Mouse (Mus musculus): ENCODE results near the gene Fuca1. TPM values are rescaled to one million over a fixed set of nuclear protein-coding genes. Genes with fewer than 3 reads are reported as not detected.
A peak's percentile ranks its signal among the peaks of the same experiment; 100 is the strongest.

The Fuca1 gene
- polyA plus RNA-seq, 1 experiment from 2014 or later = 98.7 TPM

DNA sequence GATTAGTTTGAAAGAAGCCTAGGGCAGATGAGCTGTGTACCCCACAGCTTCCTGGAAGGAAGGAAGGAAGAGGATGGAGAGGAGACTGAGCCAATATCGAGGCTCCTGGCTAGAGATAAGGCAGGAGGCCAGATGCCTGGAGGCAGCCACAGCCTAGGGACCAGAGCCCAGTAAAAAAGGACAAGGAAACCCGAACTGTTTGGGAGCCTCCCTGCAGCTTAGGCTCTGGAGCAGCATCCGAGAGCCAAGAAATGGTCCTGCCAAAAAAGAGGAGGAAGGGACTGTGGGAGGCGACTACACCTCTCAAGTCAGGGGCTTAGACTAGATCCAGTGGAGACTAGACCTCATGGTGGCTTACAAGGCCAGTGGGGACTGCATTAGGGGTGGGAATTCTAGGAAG lies 22.9 kb downstream of the Fuca1 start:
- DNase-seq (ENCODE audit: low spot score) (no peak), ATAC-seq (replicated peaks; ENCODE audit: low FRiP score, low read depth) (no peak)
- H3K4me2 ChIP-seq (ENCODE audit: low read length) = no peak overlapping the region
- no peaks in the 10 kb centered on the region for H3K27me3 ChIP-seq (ENCODE audit: insufficient read depth, low read length)
- H3K4me1 ChIP-seq (replicated peaks; ENCODE audit: insufficient read depth, low read length) = peaks cover 12% of the 10 kb centered on the region; the same call in 1 of the 2 replicates
- no peak overlapping the region for H3K9ac ChIP-seq (ENCODE audit: low read depth, low read length)
- H3K36me3 ChIP-seq (ENCODE audit: insufficient read depth, low read length) = 0 out of 2 replicates have a peak, but pooled peaks cover 9% of the 10 kb centered on the region
- no peaks in the 10 kb centered on the region for H3K9me3 ChIP-seq (replicated peaks; ENCODE audit: low read length)
- TF ChIP-seq CTCF (IDR thresholded peaks at IDR 0.05; ENCODE audit: low read depth) = no peak
- WGBS = 51% methylated on average over 4 of the region's 4 CpGs
- no peak overlapping the region for H3K4me3 ChIP-seq (replicated peaks; ENCODE audit: low read depth, low read length)
- no peak overlapping the region for H3K27ac ChIP-seq

- Histone ChIP-seq H3K4me2 (ENCODE audit: low read length) (peak overlapping the region; percentile 86), H3K9me3 (replicated peaks; ENCODE audit: low read length) (no peaks in the 10 kb centered on the region), H3K27ac (peak overlapping the region; percentile 77), H3K4me3 (replicated peaks; ENCODE audit: low read depth, low read length) (peak overlapping the region; percentile 79), H3K4me1 (replicated peaks; ENCODE audit: insufficient read depth, low read length) (peaks cover 12% of the 10 kb centered on the region; the same call in 1 of the 2 replicates), H3K36me3 (ENCODE audit: insufficient read depth, low read length) (0 out of 2 replicates have a peak, but pooled peaks cover under 1% of the 10 kb centered on the region), H3K27me3 (ENCODE audit: insufficient read depth, low read length) (no peaks in the 10 kb centered on the region), H3K9ac (ENCODE audit: low read depth, low read length) (peak overlapping the region; percentile 79; the same call in 1 of the 2 replicates)
- ATAC-seq (replicated peaks; ENCODE audit: low FRiP score, low read depth) (0 out of 2 replicates have a peak, but pooled peaks have one; percentile 5), DNase-seq (ENCODE audit: low spot score) (no peak)
- WGBS = 77% methylated on average over 10 of the region's 10 CpGs
- TF ChIP-seq CTCF (IDR thresholded peaks at IDR 0.05; ENCODE audit: low read depth) = no peak
Observed at GRCm38 (mm10) chr4:135945706-135946105, 25.2 kb downstream of the Fuca1 start.

DNA sequence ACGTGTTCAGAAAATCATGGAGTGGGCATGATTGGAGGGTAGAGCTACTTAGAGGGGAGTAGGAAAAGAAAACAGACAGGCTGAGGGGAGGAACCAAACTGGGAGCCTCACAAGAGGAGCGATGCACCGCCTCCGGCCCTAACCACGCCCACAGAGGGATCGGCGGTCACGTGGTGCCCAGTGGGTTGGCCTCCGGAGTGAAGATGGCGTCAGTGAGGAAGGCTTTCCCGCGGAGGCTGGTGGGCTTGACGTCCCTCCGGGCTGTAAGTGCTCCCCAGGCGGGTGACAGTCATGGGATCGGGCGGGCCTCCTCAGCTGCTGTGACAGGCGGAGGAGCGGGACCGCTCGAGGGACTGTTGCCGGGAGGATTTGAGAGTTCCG lies 25.7 kb downstream of the Fuca1 start, which contains the start of gene Hmgcl:
Hmgcl (plus strand) TSS at position 171 of the 381 bp plus-strand sequence.
- TF ChIP-seq CTCF (IDR thresholded peaks at IDR 0.05; ENCODE audit: low read depth) = no peak
- under 1% methylated on average over 23 of the region's 23 CpGs for WGBS
- Histone ChIP-seq H3K27ac (peak within 1 kb of the TSS; percentile 77), H3K27me3 (ENCODE audit: insufficient read depth, low read length) (no peaks in the 10 kb centered on the region), H3K4me1 (replicated peaks; ENCODE audit: insufficient read depth, low read length) (peaks cover 12% of the 10 kb centered on the region; the same call in 1 of the 2 replicates), H3K36me3 (ENCODE audit: insufficient read depth, low read length) (0 out of 2 replicates have a peak, but pooled peaks cover 3% of the 10 kb centered on the region), H3K9ac (ENCODE audit: low read depth, low read length) (peak within 1 kb of the TSS; percentile 79), H3K4me2 (ENCODE audit: low read length) (peak within 1 kb of the TSS; percentile 86), H3K4me3 (replicated peaks; ENCODE audit: low read depth, low read length) (peak within 1 kb of the TSS; percentile 79), H3K9me3 (replicated peaks; ENCODE audit: low read length) (no peaks in the 10 kb centered on the region)
- DNase-seq (ENCODE audit: low spot score) = peak; percentile 97
- peak; percentile 89 for ATAC-seq (replicated peaks; ENCODE audit: low FRiP score, low read depth)

DNA sequence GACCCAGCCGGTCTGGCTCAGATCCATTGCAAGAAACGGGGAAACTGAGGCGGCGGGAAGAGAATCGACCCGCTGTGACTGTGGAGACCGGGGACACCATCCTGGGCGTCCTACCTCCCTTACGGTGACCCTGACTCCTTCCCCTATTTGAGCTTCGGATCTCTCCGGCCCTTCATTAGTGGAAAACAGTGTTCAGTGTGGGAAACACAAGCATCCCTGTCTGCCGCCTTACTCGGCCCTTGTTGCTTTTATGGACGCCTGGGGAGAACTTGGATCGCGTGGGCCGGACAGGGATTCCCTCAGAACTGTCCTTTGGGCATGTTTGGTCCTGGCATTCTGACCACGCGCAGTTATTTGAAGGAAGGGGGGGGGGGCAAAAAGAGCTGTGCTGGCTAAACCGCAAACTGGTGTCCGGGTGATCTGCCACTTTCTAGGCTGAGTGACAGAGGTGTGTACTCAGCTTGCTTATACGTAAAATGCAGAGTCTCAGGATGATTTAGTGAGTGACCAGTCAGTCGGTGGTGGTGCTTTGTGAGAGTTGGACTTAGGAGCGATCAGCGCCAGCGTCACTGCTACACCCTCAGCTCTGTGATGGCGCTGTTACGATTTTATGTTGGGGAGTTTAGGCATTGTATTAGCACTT lies 26.2 kb downstream of the Fuca1 start:
- peak overlapping the region; percentile 79 for H3K9ac ChIP-seq (ENCODE audit: low read depth, low read length)
- H3K27me3 ChIP-seq (ENCODE audit: insufficient read depth, low read length) = no peaks in the 10 kb centered on the region
- no peaks in the 10 kb centered on the region for H3K9me3 ChIP-seq (replicated peaks; ENCODE audit: low read length)
- peak overlapping the region; percentile 79 for H3K4me3 ChIP-seq (replicated peaks; ENCODE audit: low read depth, low read length)
- H3K36me3 ChIP-seq (ENCODE audit: insufficient read depth, low read length) = 0 out of 2 replicates have a peak, but pooled peaks cover 3% of the 10 kb centered on the region
- H3K4me2 ChIP-seq (ENCODE audit: low read length) = peak overlapping the region; percentile 86
- peaks cover 12% of the 10 kb centered on the region; the same call in 1 of the 2 replicates for H3K4me1 ChIP-seq (replicated peaks; ENCODE audit: insufficient read depth, low read length)
- peak overlapping the region; percentile 77 for H3K27ac ChIP-seq
- no peak for TF ChIP-seq CTCF (IDR thresholded peaks at IDR 0.05; ENCODE audit: low read depth)
- peak; percentile 14 for ATAC-seq (replicated peaks; ENCODE audit: low FRiP score, low read depth)
- DNase-seq (ENCODE audit: low spot score) = peak; percentile 44
- under 1% methylated on average over 28 of the region's 28 CpGs for WGBS

DNA sequence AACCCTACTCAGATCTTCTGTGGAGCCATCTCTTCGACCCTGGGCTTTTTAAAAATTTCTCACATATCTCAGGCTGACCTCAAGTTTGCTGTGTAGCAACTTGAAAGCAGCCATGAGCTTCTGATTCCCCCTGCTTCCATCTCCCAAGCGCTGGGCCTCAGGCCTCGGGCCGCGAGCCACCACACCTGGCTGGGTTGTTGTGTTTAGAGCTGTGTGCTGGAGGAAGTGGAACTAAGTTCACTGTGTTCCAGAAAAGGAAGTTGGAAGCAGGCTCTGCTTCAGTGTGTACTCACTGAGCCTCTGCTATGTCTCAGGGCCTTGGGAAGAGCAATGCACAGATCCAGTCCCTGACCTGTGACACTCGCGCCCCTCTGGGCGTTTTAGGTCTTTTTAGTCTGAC lies 27.6 kb downstream of the Fuca1 start:
- ATAC-seq (replicated peaks; ENCODE audit: low FRiP score, low read depth) (no peak), DNase-seq (ENCODE audit: low spot score) (no peak)
- H3K9ac ChIP-seq (ENCODE audit: low read depth, low read length) = no peak overlapping the region
- WGBS = 87% methylated on average over 8 of the region's 8 CpGs
- no peak overlapping the region for H3K4me2 ChIP-seq (ENCODE audit: low read length)
- no peaks in the 10 kb centered on the region for H3K27me3 ChIP-seq (ENCODE audit: insufficient read depth, low read length)
- 0 out of 2 replicates have a peak, but pooled peaks cover 3% of the 10 kb centered on the region for H3K36me3 ChIP-seq (ENCODE audit: insufficient read depth, low read length)
- no peak overlapping the region for H3K27ac ChIP-seq
- H3K4me3 ChIP-seq (replicated peaks; ENCODE audit: low read depth, low read length) = no peak overlapping the region
- H3K4me1 ChIP-seq (replicated peaks; ENCODE audit: insufficient read depth, low read length) = peaks cover 12% of the 10 kb centered on the region; the same call in 1 of the 2 replicates
- no peaks in the 10 kb centered on the region for H3K9me3 ChIP-seq (replicated peaks; ENCODE audit: low read length)
- no peak for TF ChIP-seq CTCF (IDR thresholded peaks at IDR 0.05; ENCODE audit: low read depth)

- Histone ChIP-seq H3K4me3 (replicated peaks; ENCODE audit: low read depth, low read length) (no peak overlapping the region), H3K36me3 (ENCODE audit: insufficient read depth, low read length) (peaks cover 6% of the 10 kb centered on the region; the same call in 1 of the 2 replicates), H3K27ac (peak overlapping the region; percentile 31; the same call in 1 of the 2 replicates), H3K9ac (ENCODE audit: low read depth, low read length) (no peak overlapping the region), H3K27me3 (ENCODE audit: insufficient read depth, low read length) (no peaks in the 10 kb centered on the region), H3K4me1 (replicated peaks; ENCODE audit: insufficient read depth, low read length) (peaks cover 12% of the 10 kb centered on the region; the same call in 1 of the 2 replicates), H3K4me2 (ENCODE audit: low read length) (no peak overlapping the region), H3K9me3 (replicated peaks; ENCODE audit: low read length) (no peaks in the 10 kb centered on the region)
- DNase-seq (ENCODE audit: low spot score) (no peak), ATAC-seq (replicated peaks; ENCODE audit: low FRiP score, low read depth) (no peak)
- no peak for TF ChIP-seq CTCF (IDR thresholded peaks at IDR 0.05; ENCODE audit: low read depth)
- WGBS = 78% methylated on average over 10 of the region's 10 CpGs
Observed at GRCm38 (mm10) chr4:135949475-135949874, 28.9 kb downstream of the Fuca1 start.
